Mouse (Mus musculus) bone marrow, adult 2 months (tissue): ENCODE measurements around the gene Nup93. TPM values are rescaled to one million over a fixed set of nuclear protein-coding genes. Genes with fewer than 3 reads are reported as not detected.

Experiments used
- H3K27ac ChIP-seq: fragments of 200-500 bp; 2 replicates; pipeline ENCODE4 v1.5.1; 2012; ENCODE audit warnings: low read depth, mild to moderate bottlenecking, control low read depth, inconsistent platforms, low read length; ENCODE audit not compliant: control insufficient read depth, poor library complexity, insufficient read depth
- H3K4me1 ChIP-seq: fragments of 200-500 bp; 2 replicates; pipeline ENCODE4 v1.6.1; 2011; ENCODE audit warnings: low read length; ENCODE audit not compliant: control insufficient read depth, insufficient read depth
- H3K4me3 ChIP-seq: fragments of 200-500 bp; replicated peaks from 2 replicates; pipeline ENCODE3; 2011; ENCODE audit warnings: mild to moderate bottlenecking, low read depth, low read length, control low read depth; ENCODE audit not compliant: control insufficient read depth
- CTCF ChIP-seq: fragments of 200-500 bp; IDR thresholded peaks from 2 replicates; pipeline ENCODE4 v1.5.1; 2011; ENCODE audit warnings: low read length, control low read depth; ENCODE audit not compliant: control insufficient read depth, insufficient read depth
- POLR2A ChIP-seq: fragments of 200-500 bp; IDR thresholded peaks from 2 replicates; pipeline ENCODE4 v1.6.1; 2011; ENCODE audit warnings: low read depth, mild to moderate bottlenecking, control low read depth, low read length, borderline replicate concordance; ENCODE audit not compliant: control insufficient read depth
- WGBS: fragments of 180-500 bp; shearing (Covaris S2); methylation state at CpG from one replicate; pipeline ENCODE4 v1.1.7; 2018; 5-methylcytosine and 5-hydroxymethylcytosine counted together
- polyA plus RNA-seq: library from polyadenylated mRNA; stranded (reverse); fragments of >200 nt; gene quantifications from 2 replicates; pipeline ENCODE4 v1.2.4, GENCODE M21; 2011; ENCODE audit warnings: low replicate concordance; ENCODE audit not compliant: missing spikeins, insufficient read depth, insufficient read length

Gene Nup93
- polyA plus RNA-seq, 1 experiment = 21.3 TPM

DNA sequence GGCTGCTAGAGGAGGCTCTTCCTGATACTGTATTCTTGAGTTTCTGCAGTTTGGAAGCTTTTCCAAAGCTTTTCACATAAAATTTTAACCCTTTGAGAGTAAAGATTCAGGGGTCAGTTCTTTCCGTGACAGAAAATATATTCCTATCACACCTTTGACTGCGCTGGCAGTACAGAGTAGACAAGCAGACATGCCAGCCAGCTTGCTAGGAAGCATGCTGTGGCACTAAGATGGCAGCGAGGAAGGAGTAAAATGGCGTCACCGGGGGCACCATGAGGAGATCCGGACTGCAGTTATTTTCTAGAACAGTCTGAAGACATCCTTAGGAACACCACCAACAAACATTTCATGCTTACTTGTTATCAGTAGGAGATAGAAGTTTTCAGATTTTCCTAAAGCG is 55.9 kb downstream of the Nup93 start:
- Histone ChIP-seq H3K4me3 (no peak overlapping the region), H3K4me1 (no peaks in the 10 kb centered on the region), H3K27ac (no peak overlapping the region)
- TF ChIP-seq POLR2A (no peak), CTCF (no peak)
- WGBS = 88% methylated on average over 7 of the region's 7 CpGs

DNA sequence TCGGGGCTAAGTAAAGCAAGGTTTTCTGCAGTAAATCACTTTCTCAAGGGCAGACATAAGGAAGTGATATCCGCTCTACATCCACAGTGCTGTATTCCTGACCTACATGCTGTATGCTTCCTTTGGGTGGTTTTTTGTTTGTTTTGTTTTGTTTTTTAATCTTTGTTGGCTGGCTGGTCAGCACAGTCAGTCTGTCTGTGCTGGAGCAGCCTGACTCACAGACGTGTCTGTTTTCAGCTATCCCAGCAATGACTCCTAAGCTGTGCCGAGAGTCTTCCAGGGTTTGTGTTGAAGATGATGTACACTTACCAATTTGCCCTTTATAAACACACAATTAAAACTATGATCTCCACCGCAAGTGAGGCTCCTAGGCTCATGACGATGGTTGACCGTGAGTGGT is 56.7 kb downstream of the Nup93 start:
- 87% methylated on average over 7 of the region's 7 CpGs for WGBS
- H3K4me3 ChIP-seq = no peak overlapping the region
- TF ChIP-seq CTCF = no peak
- no peak for TF ChIP-seq POLR2A
- no peak overlapping the region for H3K27ac ChIP-seq
- no peaks in the 10 kb centered on the region for H3K4me1 ChIP-seq

DNA sequence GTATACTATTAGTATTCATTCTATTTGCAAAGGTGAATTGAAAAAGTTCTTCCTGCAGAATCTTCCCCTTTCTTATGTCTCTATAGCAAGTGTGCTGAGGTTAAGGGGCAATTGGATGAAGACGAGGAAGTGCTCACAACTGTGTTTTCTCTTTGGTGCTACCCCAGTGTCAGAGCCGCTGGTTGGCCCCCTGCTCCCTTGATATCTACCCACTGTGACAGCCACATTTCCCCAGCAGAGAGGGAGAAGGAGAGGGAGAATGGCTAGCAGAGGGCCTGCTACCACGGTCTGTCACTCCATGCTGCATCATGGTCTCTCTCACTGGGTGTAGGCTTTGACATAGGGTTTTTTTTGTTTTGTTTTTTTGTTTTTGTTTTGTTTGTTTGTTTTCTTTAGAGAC is 58.2 kb downstream of the Nup93 start:
- Histone ChIP-seq H3K27ac (no peak overlapping the region), H3K4me1 (no peaks in the 10 kb centered on the region), H3K4me3 (no peak overlapping the region)
- TF ChIP-seq POLR2A = no peak
- no peak for TF ChIP-seq CTCF
- WGBS = 50% methylated on average over 3 of the region's 3 CpGs

DNA sequence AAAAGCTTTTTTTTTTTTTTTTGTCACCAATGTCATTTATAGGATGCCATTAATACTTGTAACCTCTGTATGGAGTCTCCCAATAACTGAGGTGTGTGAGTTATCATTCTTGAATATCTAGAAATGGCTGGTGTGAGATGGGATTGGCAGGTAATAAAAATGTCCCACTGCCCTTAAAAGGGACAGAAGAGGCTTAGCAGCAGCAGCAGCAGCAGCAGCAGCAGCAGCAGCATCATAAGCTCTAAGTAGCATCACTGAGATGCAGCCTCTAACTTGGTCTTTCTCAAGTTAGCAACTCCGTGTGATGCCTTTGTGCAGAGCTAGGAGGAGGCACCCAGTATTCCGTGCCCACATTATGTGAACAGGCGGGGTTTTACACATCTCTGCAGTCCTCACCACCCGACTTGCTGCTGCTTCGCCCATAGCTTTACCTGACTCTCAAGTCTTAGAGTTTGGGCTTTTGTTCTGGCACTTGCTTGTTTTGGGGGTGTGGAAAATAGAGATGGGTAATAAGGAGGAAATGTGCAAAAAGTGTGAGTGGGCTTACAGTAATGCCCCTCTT is 59.0 kb downstream of the Nup93 start:
- no peaks in the 10 kb centered on the region for H3K4me1 ChIP-seq
- WGBS = 90% methylated on average over 5 of the region's 5 CpGs
- TF ChIP-seq POLR2A = no peak
- no peak for TF ChIP-seq CTCF
- H3K4me3 ChIP-seq = no peak overlapping the region
- H3K27ac ChIP-seq = no peak overlapping the region

DNA sequence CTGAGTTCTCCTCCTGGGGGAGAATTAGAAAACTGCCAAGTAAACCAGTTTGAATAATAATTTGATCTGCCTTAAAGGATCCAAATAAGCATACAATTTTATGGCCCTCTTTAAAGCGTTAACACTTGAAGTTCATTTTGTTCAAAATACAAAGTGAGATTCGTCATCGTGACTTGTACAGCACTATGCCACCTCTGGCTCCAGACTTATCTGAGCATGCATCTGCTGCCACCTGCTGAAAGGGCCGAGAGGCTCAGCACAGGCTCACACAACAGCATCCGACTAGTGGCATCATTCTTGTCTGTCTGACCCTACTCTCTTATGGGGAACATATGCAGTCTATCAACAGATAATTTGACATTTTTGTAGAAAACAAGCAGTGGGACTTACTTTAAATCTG is 59.7 kb downstream of the Nup93 start:
- Histone ChIP-seq H3K4me3 (no peak overlapping the region), H3K4me1 (no peaks in the 10 kb centered on the region), H3K27ac (no peak overlapping the region)
- WGBS = 69% methylated on average over 5 of the region's 5 CpGs
- TF ChIP-seq CTCF = no peak
- TF ChIP-seq POLR2A = no peak

DNA sequence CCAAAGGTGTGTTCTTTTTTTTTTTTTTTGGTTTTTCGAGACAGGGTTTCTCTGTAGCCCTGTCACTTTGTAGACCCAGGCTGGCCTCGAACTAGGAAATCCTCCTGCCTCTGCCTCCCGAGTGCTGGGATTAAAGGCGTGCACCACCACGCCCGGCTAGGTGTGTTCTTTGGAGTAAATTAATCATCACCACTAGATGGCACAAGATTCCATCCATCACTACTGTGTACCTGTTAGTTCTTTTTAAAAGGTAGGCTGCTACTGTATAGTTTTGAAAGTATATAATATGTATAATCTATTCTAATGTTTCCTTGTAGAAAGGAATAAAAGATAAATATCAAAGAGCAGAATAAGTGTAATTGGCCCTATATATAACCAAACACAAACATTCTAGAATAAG is 63.9 kb downstream of the Nup93 start:
- WGBS = 74% methylated on average over 6 of the region's 6 CpGs
- Histone ChIP-seq H3K4me1 (peaks cover under 1% of the 10 kb centered on the region), H3K27ac (no peak overlapping the region), H3K4me3 (no peak overlapping the region)
- TF ChIP-seq CTCF (no peak), POLR2A (no peak)

DNA sequence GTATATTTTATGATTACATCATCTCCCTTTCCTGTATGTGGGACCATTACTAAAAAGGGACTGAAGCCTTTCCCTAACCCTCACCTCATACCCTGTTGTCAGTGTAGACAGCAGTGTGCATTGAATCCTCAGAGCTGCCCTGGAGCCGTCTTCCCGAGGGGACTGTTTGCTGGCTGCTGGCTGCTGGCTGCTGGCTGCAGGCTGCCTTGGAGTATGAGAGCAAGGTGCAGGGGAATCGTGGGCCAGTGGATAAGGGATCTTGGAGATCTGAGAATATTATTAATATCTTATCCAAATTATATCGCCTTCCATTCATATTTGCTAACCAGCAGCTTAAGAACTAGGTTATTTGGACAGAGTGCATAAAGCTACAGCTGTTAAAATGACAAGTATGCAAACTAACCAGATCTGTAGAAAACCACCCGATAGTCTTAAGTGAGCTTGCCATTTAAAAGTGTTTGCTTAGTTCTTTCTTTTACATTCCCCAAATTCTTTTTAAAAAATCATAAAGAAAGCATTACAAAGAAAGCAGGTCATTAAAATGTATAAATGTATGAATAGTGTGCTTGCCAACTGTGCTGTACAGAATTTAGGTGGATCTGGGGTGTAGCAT is 65.7 kb downstream of the Nup93 start:
- Histone ChIP-seq H3K4me3 (no peak overlapping the region), H3K4me1 (peaks cover 1% of the 10 kb centered on the region), H3K27ac (no peak overlapping the region)
- TF ChIP-seq POLR2A = no peak
- TF ChIP-seq CTCF = no peak
- 74% methylated on average over 5 of the region's 5 CpGs for WGBS

DNA sequence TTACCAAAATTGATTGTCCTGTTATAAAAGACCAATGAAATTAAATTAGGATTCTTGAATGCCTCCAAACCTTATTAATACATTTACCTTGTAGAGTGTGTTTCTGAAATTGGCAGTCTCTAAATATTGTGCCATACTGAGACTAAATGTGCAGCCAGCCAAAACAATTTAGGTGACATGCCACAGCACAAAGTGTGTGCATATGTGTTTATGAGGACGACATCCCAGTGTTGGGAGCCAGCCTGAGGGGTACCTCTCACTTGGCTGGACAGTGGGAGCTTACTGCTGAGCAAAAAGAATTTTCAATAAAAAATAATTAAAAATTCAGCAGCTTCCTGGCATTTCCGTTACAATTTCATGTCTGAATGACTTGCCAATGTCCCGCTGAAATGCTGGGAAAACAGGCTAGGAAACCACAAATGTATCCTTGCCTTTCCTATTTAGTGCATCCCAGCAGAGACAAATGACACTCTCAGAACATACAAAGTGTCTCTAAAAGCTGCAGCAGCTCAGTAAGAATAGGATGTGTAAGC is 68.2 kb downstream of the Nup93 start:
- Histone ChIP-seq H3K4me3 (no peak overlapping the region), H3K4me1 (peaks cover 1% of the 10 kb centered on the region), H3K27ac (no peak overlapping the region)
- WGBS = 90% methylated on average over 3 of the region's 3 CpGs
- TF ChIP-seq POLR2A (no peak), CTCF (no peak)
